Mouse (Mus musculus): ENCODE measurements around the gene Tie1.

Gene Tie1

GRCm38 (mm10) chr4:118421384-118421783, 68.5 kb downstream of the Tie1 start:
- DNase-seq (ENCODE audit: extremely low read depth, low read depth): no peak
